Mouse (Mus musculus) lung, embryonic 16.5 days (tissue): ENCODE data around the gene Macrod1. TPM values are rescaled to one million over a fixed set of nuclear protein-coding genes. Genes with fewer than 3 reads are reported as not detected.

Experiments used
- ATAC-seq: fragments of 200-750 bp; cut with Nextera tagmentation; 2 replicates; pipeline ENCODE4 v1.8.0; 2017; ENCODE audit warnings: low read depth, mild to moderate bottlenecking, moderate library complexity
- H3K27ac ChIP-seq: fragments of 300-500 bp; sonication (generic); 2 replicates; pipeline ENCODE4 v1.5.1; 2014; ENCODE audit warnings: mild to moderate bottlenecking, control low read depth, low read length
- H3K27me3 ChIP-seq: fragments of 300-500 bp; sonication (generic); 2 replicates; pipeline ENCODE4 v1.6.1; 2014; ENCODE audit warnings: low read depth, low read length, mixed read lengths; ENCODE audit not compliant: control insufficient read depth, insufficient read depth
- H3K36me3 ChIP-seq: fragments of 300-500 bp; sonication (generic); 2 replicates; pipeline ENCODE4 v1.6.1; 2014; ENCODE audit warnings: low read length; ENCODE audit not compliant: control insufficient read depth, insufficient read depth
- H3K4me1 ChIP-seq: fragments of 300-500 bp; sonication (generic); replicated peaks from 2 replicates; pipeline ENCODE4 v1.6.1; 2014; ENCODE audit warnings: low read length, mixed read lengths; ENCODE audit not compliant: control insufficient read depth, insufficient read depth
- H3K4me2 ChIP-seq: fragments of 300-500 bp; sonication (generic); 2 replicates; pipeline ENCODE4 v1.6.1; 2014; ENCODE audit warnings: low read depth, low read length, control low read depth
- H3K4me3 ChIP-seq: fragments of 300-500 bp; sonication (generic); 2 replicates; pipeline ENCODE4 v1.5.1; 2014; ENCODE audit warnings: mild to moderate bottlenecking, low read length, control low read depth
- H3K9ac ChIP-seq: fragments of 300-500 bp; sonication (generic); 2 replicates; pipeline ENCODE4 v1.6.1; 2014; ENCODE audit warnings: low read length, control low read depth
- H3K9me3 ChIP-seq: fragments of 300-500 bp; sonication (generic); 2 replicates; pipeline ENCODE4 v1.6.1; 2016; ENCODE audit warnings: low read length; ENCODE audit not compliant: control insufficient read depth
- WGBS: fragments of 180-500 bp; shearing (Covaris S2); extraction: QIAGEN DNeasy Blood & Tissue Kit; methylation state at CpG from one replicate; pipeline ENCODE4 v1.1.7; 2014; 5-methylcytosine and 5-hydroxymethylcytosine counted together
- polyA plus RNA-seq: library from polyadenylated mRNA; unstranded; fragments of >200 nt; fragmentation: Nextera tagmentation; extraction: Ambion mirVana; gene quantifications from 2 replicates; pipeline ENCODE4 v1.2.1, GENCODE M21; 2015

Macrod1 gene
- polyA plus RNA-seq, 1 experiment from 2014 or later = 15.3 TPM

GRCm38 (mm10) chr19:7089842-7090251, 33.2 kb downstream of the Macrod1 start:
- Histone ChIP-seq H3K4me2 (no peak overlapping the region), H3K36me3 (no peaks in the 10 kb centered on the region), H3K9me3 (no peaks in the 10 kb centered on the region), H3K27me3 (no peaks in the 10 kb centered on the region), H3K4me1 (peaks cover 3% of the 10 kb centered on the region; the same call in 1 of the 2 replicates), H3K27ac (no peak overlapping the region), H3K4me3 (no peak overlapping the region), H3K9ac (no peak overlapping the region)
- ATAC-seq = no peak
- 52% methylated on average over 7 of the region's 7 CpGs for WGBS

- H3K9me3 ChIP-seq = no peaks in the 10 kb centered on the region
- no peak overlapping the region for H3K27ac ChIP-seq
- no peak overlapping the region for H3K4me2 ChIP-seq
- 34% methylated on average over 10 of the region's 10 CpGs for WGBS
- H3K4me1 ChIP-seq = peaks cover 3% of the 10 kb centered on the region; the same call in 1 of the 2 replicates
- H3K9ac ChIP-seq = no peak overlapping the region
- no peaks in the 10 kb centered on the region for H3K27me3 ChIP-seq
- ATAC-seq = no peak
- H3K4me3 ChIP-seq = no peak overlapping the region
- no peaks in the 10 kb centered on the region for H3K36me3 ChIP-seq
Observed at GRCm38 (mm10) chr19:7090369-7091064, 33.9 kb downstream of the Macrod1 start.

GRCm38 (mm10) chr19:7091448-7092050, 34.9 kb downstream of the Macrod1 start:
- Histone ChIP-seq H3K4me1 (peaks cover 3% of the 10 kb centered on the region; the same call in 1 of the 2 replicates), H3K27me3 (peaks cover 6% of the 10 kb centered on the region; the same call in 1 of the 2 replicates), H3K9me3 (no peaks in the 10 kb centered on the region), H3K9ac (no peak overlapping the region), H3K27ac (no peak overlapping the region), H3K4me3 (no peak overlapping the region), H3K36me3 (no peaks in the 10 kb centered on the region), H3K4me2 (no peak overlapping the region)
- WGBS = 70% methylated on average over 10 of the region's 10 CpGs
- ATAC-seq = peak; percentile 17; the same call in 1 of the 2 replicates

GRCm38 (mm10) chr19:7092756-7093155, 36.1 kb downstream of the Macrod1 start:
- ATAC-seq = no peak
- no peak overlapping the region for H3K4me2 ChIP-seq
- H3K27ac ChIP-seq = no peak overlapping the region
- no peaks in the 10 kb centered on the region for H3K9me3 ChIP-seq
- peaks cover 3% of the 10 kb centered on the region; the same call in 1 of the 2 replicates for H3K4me1 ChIP-seq
- H3K27me3 ChIP-seq = peaks cover 7% of the 10 kb centered on the region; the same call in 1 of the 2 replicates
- H3K36me3 ChIP-seq = no peaks in the 10 kb centered on the region
- H3K9ac ChIP-seq = no peak overlapping the region
- no peak overlapping the region for H3K4me3 ChIP-seq
- 74% methylated on average over 5 of the region's 5 CpGs for WGBS

- no peak overlapping the region for H3K9ac ChIP-seq
- H3K4me3 ChIP-seq = no peak overlapping the region
- H3K4me2 ChIP-seq = no peak overlapping the region
- peaks cover 11% of the 10 kb centered on the region; the same call in 1 of the 2 replicates for H3K27me3 ChIP-seq
- H3K36me3 ChIP-seq = no peaks in the 10 kb centered on the region
- no peaks in the 10 kb centered on the region for H3K9me3 ChIP-seq
- WGBS = 75% methylated on average over 3 of the region's 3 CpGs
- no peak for ATAC-seq
- H3K27ac ChIP-seq = no peak overlapping the region
- peaks cover 16% of the 10 kb centered on the region for H3K4me1 ChIP-seq
Observed at GRCm38 (mm10) chr19:7099620-7100155, 43.1 kb downstream of the Macrod1 start.

- Histone ChIP-seq H3K4me1 (peaks cover 16% of the 10 kb centered on the region), H3K9me3 (no peaks in the 10 kb centered on the region), H3K27me3 (peaks cover 4% of the 10 kb centered on the region; the same call in 1 of the 2 replicates), H3K9ac (no peak overlapping the region), H3K27ac (no peak overlapping the region), H3K4me3 (no peak overlapping the region), H3K36me3 (no peaks in the 10 kb centered on the region), H3K4me2 (no peak overlapping the region)
- WGBS = 91% methylated on average over 10 of the region's 10 CpGs
- no peak for ATAC-seq
Observed at GRCm38 (mm10) chr19:7102039-7102438, 45.4 kb downstream of the Macrod1 start.

GRCm38 (mm10) chr19:7103349-7103992, 46.9 kb downstream of the Macrod1 start:
- H3K36me3 ChIP-seq = no peaks in the 10 kb centered on the region
- peak overlapping the region; percentile 43 for H3K4me2 ChIP-seq
- no peak overlapping the region for H3K4me3 ChIP-seq
- no peaks in the 10 kb centered on the region; the same call in 1 of the 2 replicates for H3K27me3 ChIP-seq
- no peaks in the 10 kb centered on the region for H3K9me3 ChIP-seq
- peak; percentile 59 for ATAC-seq
- H3K4me1 ChIP-seq = peaks cover 27% of the 10 kb centered on the region
- peak overlapping the region; percentile 6; the same call in 1 of the 2 replicates for H3K9ac ChIP-seq
- no peak overlapping the region for H3K27ac ChIP-seq
- 62% methylated on average over 4 of the region's 4 CpGs for WGBS

- no peaks in the 10 kb centered on the region for H3K27me3 ChIP-seq
- H3K4me2 ChIP-seq = peak overlapping the region; percentile 43
- peak; percentile 73 for ATAC-seq
- no peak overlapping the region for H3K27ac ChIP-seq
- no peaks in the 10 kb centered on the region for H3K36me3 ChIP-seq
- H3K4me3 ChIP-seq = peak overlapping the region; percentile 25
- 24% methylated on average over 19 of the region's 19 CpGs for WGBS
- no peaks in the 10 kb centered on the region for H3K9me3 ChIP-seq
- H3K9ac ChIP-seq = peak overlapping the region; percentile 60
- peaks cover 32% of the 10 kb centered on the region for H3K4me1 ChIP-seq
Observed at GRCm38 (mm10) chr19:7103993-7104401, 47.4 kb downstream of the Macrod1 start.

- Histone ChIP-seq H3K27me3 (no peaks in the 10 kb centered on the region), H3K4me3 (no peak within 1 kb of the TSS), H3K27ac (no peak within 1 kb of the TSS), H3K9me3 (no peaks in the 10 kb centered on the region), H3K4me1 (peaks cover 41% of the 10 kb centered on the region), H3K9ac (0 out of 2 replicates have a peak within 1 kb of the TSS, but pooled peaks have one; percentile 9), H3K4me2 (no peak within 1 kb of the TSS; the same call in 1 of the 2 replicates), H3K36me3 (no peaks in the 10 kb centered on the region)
- ATAC-seq = no peak
- 56% methylated on average over 9 of the region's 9 CpGs for WGBS
Observed at GRCm38 (mm10) chr19:7105544-7105943, 48.9 kb downstream of the Macrod1 start, which contains the start of gene Flrt1. Gene Flrt1, minus strand, starts transcription at chr19:7105729.
